Mouse (Mus musculus) liver, adult 2 months (tissue): Measurements from ENCODE around the gene Trappc6a.

ENCODE experiments used
- CTCF ChIP-seq: fragments of 200-500 bp; IDR thresholded peaks from 2 replicates; pipeline ENCODE4 v1.5.1; 2011; ENCODE audit warnings: low read depth, low read length, control low read depth
- POLR2A ChIP-seq: fragments of 200-500 bp; IDR thresholded peaks from 2 replicates; pipeline ENCODE4 v1.6.1; 2011; ENCODE audit warnings: low read length, control low read depth; ENCODE audit not compliant: insufficient read depth; ENCODE audit errors: extremely low read depth

DNA sequence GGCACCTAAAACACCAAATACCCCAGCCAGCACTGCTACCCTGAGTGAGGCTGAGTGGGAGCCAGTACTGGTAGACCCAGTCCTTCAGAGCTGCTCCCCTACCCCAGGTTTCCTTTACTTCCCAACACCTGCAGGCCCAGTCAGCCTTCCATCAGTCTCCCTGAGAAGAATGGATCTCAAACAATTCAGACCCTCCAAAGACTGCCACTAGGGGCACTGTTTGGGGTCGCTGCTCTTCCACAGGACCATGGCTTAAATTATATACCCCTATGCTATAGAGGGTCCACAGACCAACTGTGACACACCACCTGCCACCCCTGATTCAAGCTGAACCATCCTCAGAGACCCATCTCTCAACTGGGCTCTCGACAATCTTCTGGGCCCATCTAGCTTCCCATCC is 50.8 kb downstream of the Trappc6a start:
- TF ChIP-seq CTCF (peak; percentile 43; the same call in 1 of the 2 replicates), POLR2A (no peak)
